Mouse (Mus musculus): ENCODE results near the gene Sap30l.
A peak's percentile ranks its signal among the peaks of the same experiment; 100 is the strongest.

Gene Sap30l

GRCm38 (mm10) chr11:57800971-57801765, at the start of gene Sap30l:
Gene Sap30l (plus strand): TSS chr11:57801637.
- peak; percentile 95 to 97 for DNase-seq (ENCODE audit: low spot score in 2 of 2)

- no peak for DNase-seq (ENCODE audit: low spot score in 2 of 2)
These were observed 47.8 kb upstream of the Sap30l start for GRCm38 (mm10) chr11:57753538-57754203.

GRCm38 (mm10) chr11:57758621-57759020, 42.8 kb upstream of the Sap30l start:
- no peak for DNase-seq (ENCODE audit: low spot score in 2 of 2)

GRCm38 (mm10) chr11:57760509-57761058, 40.9 kb upstream of the Sap30l start:
- DNase-seq (ENCODE audit: low spot score in 2 of 2): no peak

- DNase-seq (ENCODE audit: low spot score in 2 of 2): no peak
These were observed 40.1 kb upstream of the Sap30l start for GRCm38 (mm10) chr11:57761347-57761746.

GRCm38 (mm10) chr11:57764124-57764523, 37.3 kb upstream of the Sap30l start:
- no peak for DNase-seq (ENCODE audit: low spot score in 2 of 2)

GRCm38 (mm10) chr11:57766617-57767016, 34.8 kb upstream of the Sap30l start:
- DNase-seq (ENCODE audit: low spot score in 2 of 2): no peak

GRCm38 (mm10) chr11:57767171-57767570, 34.3 kb upstream of the Sap30l start:
- no peak for DNase-seq (ENCODE audit: low spot score in 2 of 2)

GRCm38 (mm10) chr11:57770776-57771175, 30.7 kb upstream of the Sap30l start:
- no peak for DNase-seq (ENCODE audit: low spot score in 2 of 2)

- DNase-seq (ENCODE audit: low spot score in 2 of 2): no peak
These were observed 29.8 kb upstream of the Sap30l start for GRCm38 (mm10) chr11:57771676-57772075.

GRCm38 (mm10) chr11:57773479-57773878, 28.0 kb upstream of the Sap30l start:
- DNase-seq (ENCODE audit: low spot score in 2 of 2): no peak

- DNase-seq (ENCODE audit: low spot score in 2 of 2): no peak
These were observed 27.5 kb upstream of the Sap30l start for GRCm38 (mm10) chr11:57773936-57774335.

- DNase-seq (ENCODE audit: low spot score in 2 of 2): no peak
These were observed 25.6 kb upstream of the Sap30l start for GRCm38 (mm10) chr11:57775868-57776267.

GRCm38 (mm10) chr11:57776546-57776945, 24.9 kb upstream of the Sap30l start:
- no peak for DNase-seq (ENCODE audit: low spot score in 2 of 2)

GRCm38 (mm10) chr11:57778349-57778748, 23.1 kb upstream of the Sap30l start:
- peak; percentile 13 to 58 for DNase-seq (ENCODE audit: low spot score in 2 of 2)

GRCm38 (mm10) chr11:57779824-57780223, 21.6 kb upstream of the Sap30l start:
- DNase-seq (ENCODE audit: low spot score in 2 of 2): no peak

- DNase-seq (ENCODE audit: low spot score in 2 of 2): no peak
These were observed 14.6 kb upstream of the Sap30l start for GRCm38 (mm10) chr11:57786616-57787418.

GRCm38 (mm10) chr11:57787913-57788312, 13.5 kb upstream of the Sap30l start:
- peak; percentile 31 to 68 for DNase-seq (ENCODE audit: low spot score in 2 of 2)

GRCm38 (mm10) chr11:57790866-57791535, 10.4 kb upstream of the Sap30l start:
- no peak for DNase-seq (ENCODE audit: low spot score in 2 of 2)

- DNase-seq (ENCODE audit: low spot score in 2 of 2): no peak
These were observed 6.4 kb upstream of the Sap30l start for GRCm38 (mm10) chr11:57795086-57795485.

- DNase-seq (ENCODE audit: low spot score in 2 of 2): no peak
These were observed 3.6 kb upstream of the Sap30l start for GRCm38 (mm10) chr11:57797828-57798227.
